Mouse (Mus musculus) heart, postnatal 14 days (tissue): ENCODE measurements around the gene H2afj. TPM values are rescaled to one million over a fixed set of nuclear protein-coding genes. Genes with fewer than 3 reads are reported as not detected.

Experiments
- DNase-seq, 2 experiments: peaks; one replicate each; pipeline ENCODE4 v3.0.0; 2021 to 2022
- intact Hi-C: fragments of 180-260 bp; cut with DNase I; formaldehyde crosslinking; loops from one replicate; pipeline ENCODE4 v1.15.1; 2025
- microRNA-seq, 2 experiments: library from miRNA; unstranded; fragments of <30 nt; microRNA quantifications; one replicate each; pipeline ENCODE4 v1.2.0; 2021 to 2022
- total RNA-seq, 2 experiments: library from RNA; stranded (reverse); gene quantifications; 2 replicates each; pipeline ENCODE4 v1.2.3; 2021

The H2afj gene
- total RNA-seq, 2 experiments from 2014 or later: 33.4 to 38.2 TPM

DNA sequence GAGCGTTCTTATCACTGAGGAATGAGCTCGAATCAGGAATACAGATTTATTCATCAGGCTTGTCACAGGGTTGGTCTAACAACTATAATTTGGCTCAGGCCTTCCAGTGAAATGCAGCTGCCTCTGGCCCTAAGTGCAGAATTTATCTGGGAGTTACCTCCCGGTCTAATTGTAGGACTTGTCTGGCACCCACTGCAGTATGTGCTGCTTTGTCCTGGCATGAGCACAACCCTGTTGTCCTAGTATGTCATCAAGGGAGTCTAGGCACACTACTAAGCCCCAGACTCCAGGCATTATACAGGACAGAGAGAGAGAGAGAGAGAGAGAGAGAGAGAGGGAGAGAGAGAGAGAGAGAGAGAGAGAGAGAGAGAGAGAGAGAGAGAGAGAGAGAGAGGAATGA lies 29.3 kb downstream of the H2afj start:
- DNase-seq: no peak
- intact Hi-C loops: no loop called here

DNA sequence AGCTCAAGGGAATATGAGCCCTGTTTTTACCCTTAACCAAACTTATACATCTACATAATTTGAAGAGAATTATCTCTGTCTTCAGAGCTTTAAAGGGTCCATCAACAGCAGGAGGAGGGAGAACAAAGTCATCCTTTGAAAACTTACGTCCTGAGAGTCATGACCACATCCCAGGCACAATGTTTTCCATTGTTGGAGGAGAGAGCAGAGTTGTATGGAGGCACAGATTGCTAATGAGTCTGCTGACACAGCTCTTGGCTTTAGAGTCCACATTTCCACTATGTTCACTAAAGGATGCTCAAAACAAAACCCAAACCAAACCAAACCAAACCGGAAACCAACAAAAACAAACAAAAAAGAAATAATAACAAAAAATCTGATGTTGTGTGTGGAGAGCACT lies 36.9 kb downstream of the H2afj start:
- intact Hi-C loops: no loop called here
- no peak for DNase-seq

DNA sequence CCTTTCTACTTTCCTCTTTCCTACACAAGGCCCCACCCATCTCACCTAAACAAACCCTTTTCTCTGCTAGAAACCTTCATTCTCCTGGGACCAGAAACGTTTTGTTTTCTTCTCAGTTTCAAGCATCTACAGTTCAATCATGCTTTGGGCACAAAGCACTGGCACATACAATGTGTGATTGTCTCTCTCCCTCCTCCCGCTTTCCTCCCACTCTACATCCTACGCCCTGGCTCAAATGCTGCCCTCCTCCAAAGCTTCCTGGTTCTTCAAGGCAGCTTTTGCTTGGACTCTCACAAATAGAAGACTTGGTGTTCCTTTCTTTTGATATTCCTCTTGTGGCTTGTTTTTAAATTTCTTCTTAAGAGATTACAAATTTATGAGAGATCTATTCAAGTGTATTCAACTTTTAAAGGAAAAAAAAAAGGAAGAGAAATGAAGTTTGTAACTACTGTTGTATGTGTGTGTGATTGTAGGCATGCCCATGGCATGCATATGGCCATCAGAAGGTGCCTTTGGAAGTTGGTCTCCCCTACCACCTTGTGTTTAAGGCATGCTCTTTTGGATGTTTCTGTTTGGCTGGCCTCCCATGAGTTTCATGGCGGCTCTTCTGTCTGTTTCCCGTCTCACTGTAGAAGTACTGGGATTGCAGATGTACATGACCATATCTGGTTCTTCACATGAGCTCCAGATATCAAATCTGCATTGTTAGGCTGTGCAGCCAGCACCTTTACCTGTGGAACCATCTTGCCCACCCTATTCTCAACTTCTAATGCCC lies 37.8 kb downstream of the H2afj start:
- DNase-seq: no peak
- intact Hi-C loops: no loop called here

DNA sequence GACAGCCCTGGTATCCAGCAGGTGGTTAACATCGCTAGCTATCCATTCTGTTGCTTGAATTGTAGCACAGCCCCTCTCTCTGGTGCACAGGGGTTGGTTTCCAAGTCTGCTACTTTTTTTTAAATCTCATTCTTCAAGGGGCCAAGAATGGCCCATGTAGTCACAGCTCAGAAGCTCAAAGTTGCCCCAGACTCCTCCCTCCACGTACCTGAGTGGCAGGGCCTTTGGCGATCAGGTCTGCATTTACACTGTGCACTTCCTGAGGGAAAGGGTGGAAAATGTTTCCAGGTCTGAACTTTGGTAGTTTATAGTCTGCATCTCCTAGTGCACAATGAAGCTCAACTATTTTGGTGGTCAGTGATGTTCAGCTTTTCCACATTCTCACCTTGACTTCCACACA lies 39.2 kb downstream of the H2afj start:
- DNase-seq: no peak
- intact Hi-C loops: no loop called here

DNA sequence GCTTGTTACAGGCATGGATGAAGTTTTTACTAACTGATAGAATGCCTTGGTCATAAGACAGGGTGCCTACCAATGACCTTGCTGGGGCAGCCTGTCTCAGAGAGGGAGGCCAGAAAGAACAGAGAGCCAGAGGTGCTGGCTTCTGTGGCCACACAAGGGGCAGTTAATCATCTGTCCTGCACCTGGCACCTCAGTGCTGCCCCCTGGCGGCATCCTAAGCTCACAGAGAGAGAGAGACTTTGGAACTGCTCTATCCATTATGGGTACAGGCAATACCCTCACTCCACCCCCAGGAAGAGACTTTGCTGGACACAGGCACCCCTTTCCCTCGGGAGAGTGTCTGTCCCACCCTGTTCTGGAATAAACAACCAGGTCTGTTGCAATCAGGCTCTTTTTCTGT lies 39.7 kb downstream of the H2afj start:
- intact Hi-C loops: no loop called here

DNA sequence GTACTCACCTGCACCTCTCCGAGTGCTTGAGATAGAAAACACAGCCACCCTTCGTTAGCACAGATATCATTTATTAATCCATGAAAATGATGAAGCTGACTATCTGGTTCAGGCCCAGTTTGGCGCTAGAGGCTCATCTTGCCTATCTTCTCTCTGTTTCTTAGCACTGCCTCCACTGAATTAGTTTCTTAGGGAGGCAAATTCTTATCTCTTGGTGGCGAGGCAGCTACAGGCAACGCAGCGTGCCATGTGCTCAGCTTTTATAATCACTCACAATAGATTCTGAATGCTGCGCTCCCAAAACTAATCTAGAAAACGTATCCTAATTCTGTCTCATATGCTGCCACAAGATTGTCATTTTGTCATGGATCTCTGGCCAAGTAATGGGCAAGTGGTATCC lies 40.4 kb downstream of the H2afj start:
- no peak for DNase-seq

More for the DNA sequence above, 39.7 kb downstream of the H2afj start:
- peak; percentile 68 to 74 for DNase-seq

DNA sequence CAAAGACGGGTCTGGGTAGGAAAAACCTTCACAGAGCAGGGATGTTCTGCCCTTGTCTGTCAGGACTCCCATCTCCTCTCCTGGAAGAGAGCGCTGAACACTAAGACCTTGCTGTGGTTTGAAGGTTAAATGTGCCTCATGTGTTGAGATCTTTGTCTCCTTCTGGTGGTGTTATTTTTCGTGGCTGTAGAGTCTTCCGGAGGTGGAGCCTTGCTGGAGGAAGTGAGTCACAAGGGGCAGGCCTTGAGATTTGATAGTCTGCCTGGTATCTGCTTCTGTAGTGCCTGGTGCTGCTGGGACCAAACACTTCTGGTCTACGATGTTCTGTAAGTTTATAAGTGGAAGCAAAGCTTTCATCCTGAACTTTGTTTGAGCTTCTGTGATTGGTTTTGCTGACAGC lies 40.9 kb downstream of the H2afj start:
- intact Hi-C loops: no loop called here

More for the DNA sequence above, 40.4 kb downstream of the H2afj start:
- intact Hi-C loops: no loop called here

DNA sequence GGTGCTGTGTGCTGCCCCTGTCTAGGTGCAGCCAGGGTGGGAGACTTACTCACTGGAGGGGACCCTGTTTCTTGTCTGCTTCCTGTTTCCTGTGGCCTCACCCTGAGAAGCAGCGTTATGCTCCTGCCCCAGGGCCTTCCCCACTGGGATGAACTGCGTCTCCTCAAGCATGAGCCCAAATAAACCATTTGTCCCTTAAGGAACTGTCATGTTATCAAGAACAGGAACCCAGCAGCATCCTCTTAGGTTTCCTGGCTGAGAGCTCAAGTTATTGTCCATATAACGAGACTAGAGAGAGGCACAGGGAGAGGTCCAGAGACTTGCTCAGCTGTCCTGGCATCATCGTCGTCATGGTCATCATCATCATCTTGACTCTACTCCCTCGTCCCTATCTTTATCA lies 42.2 kb downstream of the H2afj start:
- DNase-seq: no peak
- intact Hi-C loops: no loop called here

More for the DNA sequence above, 40.9 kb downstream of the H2afj start:
- no peak for DNase-seq

DNA sequence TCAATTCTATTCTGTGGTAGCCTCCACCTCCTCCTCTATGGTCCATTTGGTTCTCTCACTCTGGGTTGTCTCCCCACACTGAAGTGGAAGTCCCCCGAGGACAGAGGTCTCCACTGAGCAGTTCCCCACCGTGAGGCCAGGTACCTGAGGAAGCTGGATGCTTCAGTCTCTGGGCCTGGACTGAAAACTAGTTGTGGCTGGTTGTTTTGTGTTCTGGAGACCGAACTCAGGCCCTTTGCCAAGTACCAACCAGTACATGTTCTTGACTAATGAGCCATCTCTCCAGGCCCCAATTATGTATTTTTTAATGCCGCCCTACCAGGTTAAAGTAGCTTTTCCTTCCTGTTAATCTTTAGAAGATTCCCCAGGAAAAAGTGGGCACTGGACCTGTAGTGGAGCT lies 44.3 kb downstream of the H2afj start:
- intact Hi-C loops: no loop called here
- no peak for DNase-seq

DNA sequence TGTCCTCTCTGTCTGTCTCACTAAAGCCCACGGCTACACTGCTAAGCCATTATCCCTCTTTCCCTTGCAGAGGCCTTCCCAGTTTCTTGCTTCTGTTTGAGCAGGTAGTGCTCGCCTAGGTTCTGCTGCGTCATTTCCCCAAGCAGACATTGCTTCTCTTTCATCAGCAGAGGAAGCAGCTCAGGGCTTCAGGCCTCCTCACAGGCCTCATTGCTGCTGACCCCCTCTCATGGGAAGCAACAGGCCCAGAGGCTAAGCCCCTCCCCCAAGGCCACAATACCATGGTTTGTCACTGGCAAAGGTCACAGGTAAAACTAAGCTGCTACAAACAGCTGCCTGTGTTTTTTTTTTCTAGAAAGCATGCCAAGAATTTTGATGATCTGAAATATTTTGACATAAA lies 44.7 kb downstream of the H2afj start:
- intact Hi-C loops: no loop called here
- DNase-seq: no peak

DNA sequence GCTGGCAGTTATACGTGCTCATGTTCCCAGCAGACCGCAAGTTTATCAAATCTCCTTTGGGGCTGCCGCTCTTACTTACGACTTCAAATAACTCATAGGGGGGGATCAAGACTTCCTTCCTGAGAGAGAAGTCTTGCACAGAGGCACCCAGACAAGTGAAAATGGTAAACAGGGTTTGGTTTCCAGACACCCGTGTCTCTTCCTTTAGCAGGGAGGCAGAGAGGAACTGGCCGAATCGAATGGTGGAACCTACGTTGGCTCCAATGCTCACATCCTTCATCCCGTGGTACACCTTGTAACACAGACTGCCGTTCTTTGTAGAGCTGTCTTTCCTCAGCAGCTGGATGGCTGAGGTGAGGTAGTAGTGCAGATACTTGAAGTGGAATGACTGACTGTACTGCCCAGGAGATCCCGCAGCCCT lies 46.3 kb downstream of the H2afj start:
- DNase-seq: no peak
- intact Hi-C loops: no loop called here

DNA sequence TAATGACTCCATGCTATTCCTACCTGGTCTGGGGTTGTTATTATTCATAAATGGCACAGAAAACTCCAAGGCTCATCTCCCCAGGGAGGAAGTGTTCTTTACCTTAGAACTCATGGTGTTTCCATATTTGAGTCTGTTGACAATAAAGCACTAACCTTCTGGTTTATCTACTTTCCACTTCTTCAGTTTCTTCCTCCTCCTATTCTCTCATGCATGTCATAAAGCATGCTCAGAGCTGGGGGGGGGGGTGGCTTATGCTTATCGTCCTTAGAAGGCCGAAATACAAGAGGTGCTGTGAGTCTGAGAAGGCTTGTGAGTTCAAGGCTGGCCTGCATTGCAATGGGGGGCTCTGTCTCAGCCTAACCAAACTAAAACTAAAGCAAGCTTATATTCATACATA lies 47.1 kb downstream of the H2afj start:
- intact Hi-C loops: no loop called here
- DNase-seq: no peak

DNA sequence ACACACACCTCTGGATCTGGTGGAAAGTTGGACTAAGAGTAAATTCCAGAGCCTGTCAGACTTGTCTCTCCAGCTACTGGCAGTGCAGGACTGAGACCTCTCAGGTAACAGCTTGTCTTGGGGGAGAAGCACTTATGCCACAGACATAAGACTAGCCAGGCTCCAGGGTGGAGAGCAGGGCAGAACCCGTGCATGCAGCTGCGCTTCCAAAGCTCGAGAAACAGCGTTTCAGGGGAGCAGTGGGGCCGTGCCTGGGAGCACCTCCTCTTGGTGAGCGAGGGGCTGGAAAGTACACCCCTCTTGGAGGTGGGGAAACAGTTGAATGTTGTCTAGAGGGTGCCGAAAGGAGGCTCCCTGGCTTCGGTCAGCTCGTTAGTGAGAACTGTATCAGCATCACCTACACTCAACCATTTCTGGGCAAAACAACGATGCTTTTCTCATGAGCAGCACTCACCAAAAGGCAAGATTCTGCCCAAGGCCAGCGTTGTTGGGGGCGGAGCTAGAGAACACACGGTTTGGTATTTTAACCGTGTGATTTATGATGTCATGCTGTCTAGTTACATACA lies 48.1 kb downstream of the H2afj start:
- intact Hi-C loops: no loop called here
- DNase-seq: peak in 1 of 2 experiments; percentile 16

DNA sequence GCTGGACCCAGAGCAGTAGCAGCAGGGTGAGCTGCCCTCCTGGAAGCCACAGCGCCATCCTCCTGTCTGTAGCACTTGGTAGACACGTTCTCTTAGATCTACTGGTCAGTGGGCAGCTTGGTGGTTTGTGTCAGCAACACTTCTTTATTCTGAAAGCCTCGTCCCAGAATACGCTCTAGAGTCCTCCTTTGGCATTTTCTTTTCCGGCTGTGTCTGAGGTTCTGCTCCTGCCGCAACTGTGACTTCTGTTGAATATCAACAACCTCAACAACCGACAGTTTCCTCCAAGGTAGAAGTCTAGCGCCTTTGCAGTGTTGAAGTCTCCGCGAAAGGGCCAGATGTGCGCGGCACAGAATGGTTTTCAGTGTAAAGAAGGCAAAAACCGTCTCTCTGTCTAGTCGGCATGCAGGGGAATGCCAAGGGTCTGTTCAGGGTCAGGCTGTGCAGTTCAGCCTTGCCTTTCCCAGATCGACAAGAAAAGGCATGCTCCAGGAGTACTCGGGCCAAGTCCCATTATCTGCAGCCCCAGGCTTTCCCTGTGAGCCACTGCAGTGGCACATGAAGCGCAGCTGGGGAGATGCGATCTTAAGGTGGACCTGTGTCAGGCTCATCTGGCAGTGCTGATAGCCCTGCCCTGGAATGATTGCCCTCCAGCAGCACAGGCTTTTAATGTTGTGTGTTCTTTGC lies 49.3 kb downstream of the H2afj start, which contains the start of gene Art4:
TSS of gene Art4 (minus strand) at position 548 of the 687 bp plus-strand sequence.
- intact Hi-C loops: no loop called here
- DNase-seq: peak; percentile 43 to 58

DNA sequence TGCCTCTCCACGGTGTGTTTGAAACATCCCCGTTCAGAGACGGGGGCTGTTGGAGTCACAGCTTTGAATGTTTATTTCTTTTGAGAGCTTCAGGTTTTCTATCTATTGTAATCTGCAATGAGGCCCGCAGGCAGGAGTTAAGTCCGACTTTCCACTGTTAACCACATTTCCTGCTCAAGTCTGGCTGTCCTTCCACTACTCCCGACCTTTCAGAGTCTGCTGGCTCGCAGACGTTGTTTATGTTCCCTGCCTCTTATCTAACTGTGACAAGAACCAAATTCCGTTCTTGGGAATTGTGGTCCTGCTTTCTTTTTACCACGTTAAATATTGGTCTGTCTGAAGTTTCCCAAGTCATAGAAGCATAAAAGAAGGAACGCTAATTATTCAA lies 49.8 kb downstream of the H2afj start:
- DNase-seq: peak; percentile 47 to 53
- intact Hi-C loops: no loop called here

DNA sequence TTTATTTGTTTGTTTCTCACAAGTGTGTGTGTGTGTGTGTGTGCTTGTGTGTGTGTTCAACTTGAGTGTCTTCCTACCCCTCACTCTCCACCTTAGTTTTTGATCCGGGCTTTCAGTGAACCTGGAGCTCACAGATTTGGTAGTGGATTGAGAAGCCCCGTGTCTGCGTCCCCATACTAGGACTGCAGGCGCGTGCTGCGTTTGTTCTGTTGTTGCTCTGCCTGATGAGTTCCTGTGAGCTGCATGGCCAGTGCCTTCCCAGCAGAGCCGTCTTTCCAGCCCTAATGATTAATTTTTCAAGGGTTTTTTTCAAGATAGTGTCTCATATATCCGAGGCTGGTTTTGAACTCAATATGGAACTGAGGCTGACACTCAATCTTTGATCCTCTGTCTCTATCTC lies 50.4 kb downstream of the H2afj start:
- intact Hi-C loops: no loop called here
- peak in 1 of 2 experiments; percentile 15 for DNase-seq

Small RNA genes within 50 kb of the gene (microRNA-seq; reads per million reads assigned to microRNA genes)
- gene Gm44364: 0 reads per million in 2 experiments

Other genes with a start within 250 kb of the H2afj start
- 10 to 100 TPM; 30.5 to 34.4 TPM for gene Plbd1, start 146.3 kb upstream of the H2afj start, total RNA-seq
- gene Gucy2c, start 26.5 kb upstream of the H2afj start, total RNA-seq: not detected
- gene Hist4h4, start 3.8 kb upstream of the H2afj start, total RNA-seq: 10 to 100 TPM; 12.1 to 15.3 TPM
- 1 to 10 TPM; 1.0 to 1.3 TPM for gene BC049715, start 19.4 kb downstream of the H2afj start, total RNA-seq
- gene Wbp11, start 20.0 kb downstream of the H2afj start, total RNA-seq: 10 to 100 TPM; 64.3 to 66.0 TPM
- not detected for gene Smco3, start 27.2 kb downstream of the H2afj start, total RNA-seq
- 10 to 100 TPM; 14.7 to 18.2 TPM for gene Art4, start 49.5 kb downstream of the H2afj start, total RNA-seq
- gene Mgp, start 67.6 kb downstream of the H2afj start, total RNA-seq: 100 to 1,000 TPM; 373 to 513 TPM
- under 1 TPM in 1 of 2 experiments, not detected in 1; 0.17 TPM for gene Erp27, start 113.9 kb downstream of the H2afj start, total RNA-seq
- gene Pde6h, start 115.6 kb downstream of the H2afj start, total RNA-seq: under 1 TPM in 1 of 2 experiments, not detected in 1; 0.46 TPM
- 10 to 100 TPM; 36.9 to 45.4 TPM for gene Arhgdib, start 133.7 kb downstream of the H2afj start, total RNA-seq